In genomic region chr13:98440293-98440952, GRCm38 (mm10) we compare ENCODE assay signal across 11 mouse cellular contexts. TPM values are rescaled to one million over a fixed set of nuclear protein-coding genes. Genes with fewer than 3 reads are reported as not detected.
DNase-seq lines count a peak whose midpoint lies in the region; ATAC-seq and TF ChIP-seq lines count a peak whose summit lies in the region.
"Had no signal": no experiment of that assay in that cellular context is flagged by ENCODE, and none has a peak within 500 bp of the region (broad histone marks: within the 10 kb centered on the region; RNA-seq: fewer than 3 reads in every experiment).

No protein-coding gene starts in this region.

- TF ChIP-seq CTCF in hindbrain, postnatal 0 days (IDR thresholded peaks at IDR 0.05; ENCODE audit: low read depth) = no peak

- 49% methylated on average over 13 of the region's 13 CpGs for WGBS in hindbrain, postnatal 0 days
- WGBS in hindbrain, embryonic 13.5 days = 58% methylated on average over 13 of the region's 13 CpGs
- WGBS in limb, embryonic 15.5 days = 30% methylated on average over 13 of the region's 13 CpGs

- DNase-seq in hindbrain, postnatal 0 days (ENCODE audit: low spot score) = peak; percentile 11
- DNase-seq in ZHBTc4 (ENCODE audit: low read depth, low spot score) = peak; percentile 40
- DNase-seq in heart, postnatal 10 days = peak; percentile 4 to 10
- no peak for DNase-seq in cerebellum, postnatal 36 days
- no peak for DNase-seq in spleen, postnatal 10 days (ENCODE audit: low spot score in 2 of 2)
- DNase-seq in thymus, adult 18-20 months = no peak
- DNase-seq: thymus, postnatal 25 days had no signal

- intact Hi-C loops in heart, postnatal 10 days (cut with DNase I) = no loop called here

- H3K4me2 ChIP-seq in hindbrain, postnatal 0 days (ENCODE audit: low read depth, low read length) = no peak overlapping the region
- no peak overlapping the region for H3K4me2 ChIP-seq in hindbrain, embryonic 13.5 days
- no peak overlapping the region for H3K4me2 ChIP-seq in limb, embryonic 15.5 days
- H3K4me2 ChIP-seq: forebrain, embryonic 13.5 days; midbrain, embryonic 11.5 days had no signal

- H3K9ac ChIP-seq in hindbrain, postnatal 0 days (replicated peaks; ENCODE audit: low read length) = no peak overlapping the region
- no peak overlapping the region for H3K9ac ChIP-seq in hindbrain, embryonic 13.5 days
- H3K9ac ChIP-seq in limb, embryonic 15.5 days = no peak overlapping the region
- H3K9ac ChIP-seq: forebrain, embryonic 13.5 days had no signal

- no peak overlapping the region for H3K27ac ChIP-seq in hindbrain, postnatal 0 days
- H3K27ac ChIP-seq in hindbrain, embryonic 13.5 days = no peak overlapping the region
- H3K27ac ChIP-seq in limb, embryonic 15.5 days = peak overlapping the region; percentile 38; the same call in 1 of the 2 replicates
- H3K27ac ChIP-seq: forebrain, embryonic 13.5 days had no signal

- H3K9me3 ChIP-seq in hindbrain, postnatal 0 days (ENCODE audit: low read length) = no peaks in the 10 kb centered on the region
- no peaks in the 10 kb centered on the region for H3K9me3 ChIP-seq in hindbrain, embryonic 13.5 days
- no peaks in the 10 kb centered on the region for H3K9me3 ChIP-seq in limb, embryonic 15.5 days
- H3K9me3 ChIP-seq: forebrain, embryonic 13.5 days had no signal

- no peak overlapping the region for H3K4me3 ChIP-seq in hindbrain, postnatal 0 days (ENCODE audit: low read length)
- H3K4me3 ChIP-seq in hindbrain, embryonic 13.5 days = no peak overlapping the region
- no peak overlapping the region for H3K4me3 ChIP-seq in limb, embryonic 15.5 days
- H3K4me3 ChIP-seq: forebrain, embryonic 13.5 days had no signal

- H3K4me1 ChIP-seq in hindbrain, postnatal 0 days (ENCODE audit: insufficient read depth, low read length) = no peaks in the 10 kb centered on the region
- no peaks in the 10 kb centered on the region for H3K4me1 ChIP-seq in hindbrain, embryonic 13.5 days (replicated peaks)
- peaks cover 8% of the 10 kb centered on the region; the same call in 1 of the 2 replicates for H3K4me1 ChIP-seq in limb, embryonic 15.5 days
- H3K4me1 ChIP-seq: forebrain, embryonic 13.5 days had no signal

- H3K27me3 ChIP-seq in hindbrain, postnatal 0 days (ENCODE audit: insufficient read depth, low read length) = no peaks in the 10 kb centered on the region
- H3K27me3 ChIP-seq in hindbrain, embryonic 13.5 days = no peaks in the 10 kb centered on the region
- no peaks in the 10 kb centered on the region for H3K27me3 ChIP-seq in limb, embryonic 15.5 days
- H3K27me3 ChIP-seq: forebrain, embryonic 13.5 days had no signal

- H3K36me3 ChIP-seq in hindbrain, postnatal 0 days (ENCODE audit: insufficient read depth, low read length) = no peaks in the 10 kb centered on the region
- H3K36me3 ChIP-seq in hindbrain, embryonic 13.5 days = no peaks in the 10 kb centered on the region
- H3K36me3 ChIP-seq in limb, embryonic 15.5 days = no peaks in the 10 kb centered on the region

- no peak for ATAC-seq in hindbrain, postnatal 0 days
- no peak for ATAC-seq in hindbrain, embryonic 13.5 days (ENCODE audit: low FRiP score)
- no peak for ATAC-seq in limb, embryonic 15.5 days (ENCODE audit: insufficient number of reproducible peaks, low FRiP score, low TSS enrichment, low read depth)
- ATAC-seq: forebrain, embryonic 13.5 days had no signal

RNA-seq across cellular contexts. Expression of gene Gm10320, which starts 51.4 kb away (rescaled TPM):
- 0.52 TPM in 1 of 2 replicates, not detected in the other for total RNA-seq in hindbrain, postnatal 0 days (2014; rRNA removed)
- polyA plus RNA-seq in hindbrain, postnatal 0 days (2015; fragmentation: Nextera tagmentation; extraction: Ambion mirVana) = 0.72 and 0.74 TPM in 2 replicates
- polyA plus RNA-seq in hindbrain, embryonic 13.5 days (2015; fragmentation: Nextera tagmentation; extraction: Ambion mirVana) = 0.99 and 1.1 TPM in 2 replicates
- not detected for total RNA-seq in heart, postnatal 10 days (2021)
- polyA plus RNA-seq in limb, embryonic 15.5 days (2015; fragmentation: Nextera tagmentation; extraction: Ambion mirVana) = 1.1 and 1.3 TPM in 2 replicates

Comparison
In these comparisons a context has a peak if more than half of its experiments do, and no peak if none do; other contexts are left out.
1. DNase-seq: peak in hindbrain, postnatal 0 days (single experiment), ZHBTc4 (single experiment) and heart, postnatal 10 days (2 of 2); none in cerebellum, postnatal 36 days (0 of 2), spleen, postnatal 10 days (0 of 2) and thymus, adult 18-20 months (0 of 2).